Mouse (Mus musculus) thymus, postnatal 25 days (tissue): Measurements from ENCODE around the gene Rnf222.

ENCODE experiments used
- DNase-seq: peaks from one replicate; pipeline ENCODE4 v3.0.0; 2022

Gene Rnf222

GRCm38 (mm10) chr11:68888253-68888652 lies at the start of gene Rnf222:
Rnf222 (plus strand) TSS chr11:68888553.
- DNase-seq: no peak

- no peak for DNase-seq
Observed at GRCm38 (mm10) chr11:68839606-68840005, 48.7 kb upstream of the Rnf222 start.

- no peak for DNase-seq
Observed at GRCm38 (mm10) chr11:68850862-68851261, 37.5 kb upstream of the Rnf222 start.

GRCm38 (mm10) chr11:68851644-68852485 lies 36.5 kb upstream of the Rnf222 start:
- DNase-seq: no peak

GRCm38 (mm10) chr11:68852486-68852901 lies 35.9 kb upstream of the Rnf222 start:
- DNase-seq: no peak

GRCm38 (mm10) chr11:68852932-68853409 lies 35.4 kb upstream of the Rnf222 start:
- DNase-seq: peak; percentile 100

- DNase-seq: peak; percentile 9
Observed at GRCm38 (mm10) chr11:68853611-68854401, 34.5 kb upstream of the Rnf222 start.

GRCm38 (mm10) chr11:68854621-68855020 lies 33.7 kb upstream of the Rnf222 start:
- no peak for DNase-seq

GRCm38 (mm10) chr11:68857329-68857728 lies 31.0 kb upstream of the Rnf222 start:
- DNase-seq: no peak

- no peak for DNase-seq
Observed at GRCm38 (mm10) chr11:68859943-68860593, 28.3 kb upstream of the Rnf222 start.

- no peak for DNase-seq
Observed at GRCm38 (mm10) chr11:68862260-68862659, 26.1 kb upstream of the Rnf222 start.

GRCm38 (mm10) chr11:68863631-68864091 lies 24.7 kb upstream of the Rnf222 start:
- DNase-seq: no peak

GRCm38 (mm10) chr11:68864544-68865189 lies 23.7 kb upstream of the Rnf222 start:
- no peak for DNase-seq

- DNase-seq: no peak
Observed at GRCm38 (mm10) chr11:68871277-68871676, 17.1 kb upstream of the Rnf222 start.

- DNase-seq: peak; percentile 10
Observed at GRCm38 (mm10) chr11:68871748-68872147, 16.6 kb upstream of the Rnf222 start, which contains the start of gene Ndel1. Ndel1 (minus strand) TSS chr11:68871858.

- peak; percentile 52 for DNase-seq
Observed at GRCm38 (mm10) chr11:68874841-68875240, 13.5 kb upstream of the Rnf222 start.

GRCm38 (mm10) chr11:68878811-68879210 lies 9.5 kb upstream of the Rnf222 start:
- DNase-seq: no peak

GRCm38 (mm10) chr11:68882107-68882506 lies 6.2 kb upstream of the Rnf222 start:
- no peak for DNase-seq

- no peak for DNase-seq
Observed at GRCm38 (mm10) chr11:68883843-68884242, 4.5 kb upstream of the Rnf222 start.

- DNase-seq: no peak
Observed at GRCm38 (mm10) chr11:68884368-68884767, 4.0 kb upstream of the Rnf222 start.

GRCm38 (mm10) chr11:68886091-68886490 lies 2.3 kb upstream of the Rnf222 start:
- no peak for DNase-seq

GRCm38 (mm10) chr11:68888653-68889052 lies 300 bp downstream of the Rnf222 start:
- no peak for DNase-seq
